8 mouse cellular contexts compared by ENCODE assay signal in genomic region chr11:103363214-103364148, GRCm38 (mm10). TPM values are rescaled to one million over a fixed set of nuclear protein-coding genes. Genes with fewer than 3 reads are reported as not detected.
DNase-seq lines count a peak whose midpoint lies in the region; ATAC-seq lines count a peak whose summit lies in the region.

TSS of gene Arhgap27 (minus strand) at chr11:103363692.

- no peak for ATAC-seq in embryonic facial prominence, embryonic 11.5 days (replicated peaks; ENCODE audit: insufficient number of reproducible peaks, low FRiP score, low TSS enrichment, low read depth)
- peak; percentile 32 for ATAC-seq in liver, embryonic 16.5 days (ENCODE audit: low read depth)
- ATAC-seq in neural tube, embryonic 13.5 days (ENCODE audit: low read depth) = no peak

- 2% methylated on average over 35 of the region's 35 CpGs for WGBS in embryonic facial prominence, embryonic 11.5 days
- 2% methylated on average over 35 of the region's 35 CpGs for WGBS in heart, embryonic 10.5 days
- WGBS in liver, embryonic 16.5 days (ENCODE audit: insufficient replicate concordance) = 3% methylated on average over 35 of the region's 35 CpGs
- WGBS in neural tube, embryonic 13.5 days = 2% methylated on average over 35 of the region's 35 CpGs

- peak within 1 kb of the TSS; percentile 30 for H3K4me3 ChIP-seq in embryonic facial prominence, embryonic 11.5 days (ENCODE audit: low read depth, low read length)
- peak within 1 kb of the TSS; percentile 68 for H3K4me3 ChIP-seq in heart, embryonic 10.5 days
- peak within 1 kb of the TSS; percentile 51 for H3K4me3 ChIP-seq in liver, embryonic 16.5 days (ENCODE audit: low read depth, low read length)
- peak within 1 kb of the TSS; percentile 36 for H3K4me3 ChIP-seq in neural tube, embryonic 13.5 days

- H3K4me2 ChIP-seq in embryonic facial prominence, embryonic 11.5 days (ENCODE audit: low read depth, low read length) = peak within 1 kb of the TSS; percentile 55
- peak within 1 kb of the TSS; percentile 70 for H3K4me2 ChIP-seq in liver, embryonic 16.5 days (ENCODE audit: low read depth, low read length)
- H3K4me2 ChIP-seq in neural tube, embryonic 13.5 days = peak within 1 kb of the TSS; percentile 68

- H3K9me3 ChIP-seq in embryonic facial prominence, embryonic 11.5 days (replicated peaks; ENCODE audit: control insufficient read depth, low read length) = no peaks in the 10 kb centered on the region
- no peaks in the 10 kb centered on the region for H3K9me3 ChIP-seq in heart, embryonic 10.5 days
- H3K9me3 ChIP-seq in liver, embryonic 16.5 days (replicated peaks; ENCODE audit: control insufficient read depth, low read length) = no peaks in the 10 kb centered on the region
- H3K9me3 ChIP-seq in neural tube, embryonic 13.5 days = no peaks in the 10 kb centered on the region

- H3K36me3 ChIP-seq in embryonic facial prominence, embryonic 11.5 days (replicated peaks; ENCODE audit: control insufficient read depth, insufficient read depth, low read depth, low read length) = no peaks in the 10 kb centered on the region; the same call in 1 of the 2 replicates
- H3K36me3 ChIP-seq in heart, embryonic 10.5 days = peaks cover 25% of the 10 kb centered on the region
- H3K36me3 ChIP-seq in liver, embryonic 16.5 days (ENCODE audit: control insufficient read depth, insufficient read depth) = no peaks in the 10 kb centered on the region
- H3K36me3 ChIP-seq in neural tube, embryonic 13.5 days = peaks cover 22% of the 10 kb centered on the region

- peaks cover 50% of the 10 kb centered on the region for H3K27me3 ChIP-seq in embryonic facial prominence, embryonic 11.5 days (ENCODE audit: control insufficient read depth, insufficient read depth, low read length)
- H3K27me3 ChIP-seq in heart, embryonic 10.5 days (ENCODE audit: insufficient read depth, poor library complexity, severe bottlenecking) = peaks cover 76% of the 10 kb centered on the region
- H3K27me3 ChIP-seq in liver, embryonic 16.5 days (ENCODE audit: control insufficient read depth, insufficient read depth, low read depth, low read length) = peaks cover 52% of the 10 kb centered on the region
- peaks cover 76% of the 10 kb centered on the region for H3K27me3 ChIP-seq in neural tube, embryonic 13.5 days

- DNase-seq in urinary bladder, adult 2 months (ENCODE audit: low spot score) = peak; percentile 61
- DNase-seq in urinary bladder, postnatal 25 days (ENCODE audit: low spot score) = no peak
- peak; percentile 55 for DNase-seq in embryonic facial prominence, embryonic 11.5 days (ENCODE audit: low spot score)
- no peak for DNase-seq in heart, embryonic 10.5 days (ENCODE audit: low spot score)
- DNase-seq in kidney, adult 9 months = peak; percentile 84
- peak; percentile 35 to 57 for DNase-seq in thymus, postnatal 10 days (ENCODE audit: low spot score in 2 of 2)

- no peak within 1 kb of the TSS for H3K27ac ChIP-seq in embryonic facial prominence, embryonic 11.5 days (replicated peaks; ENCODE audit: low read depth, low read length)
- H3K27ac ChIP-seq in heart, embryonic 10.5 days = peak within 1 kb of the TSS; percentile 85
- H3K27ac ChIP-seq in liver, embryonic 16.5 days (ENCODE audit: low read length) = peak within 1 kb of the TSS; percentile 15; the same call in 1 of the 2 replicates
- H3K27ac ChIP-seq in neural tube, embryonic 13.5 days (replicated peaks) = peak within 1 kb of the TSS; percentile 53

- H3K4me1 ChIP-seq in embryonic facial prominence, embryonic 11.5 days (ENCODE audit: control insufficient read depth, insufficient read depth, low read length) = peaks cover 13% of the 10 kb centered on the region
- H3K4me1 ChIP-seq in heart, embryonic 10.5 days = peaks cover 58% of the 10 kb centered on the region
- peaks cover 18% of the 10 kb centered on the region for H3K4me1 ChIP-seq in liver, embryonic 16.5 days (ENCODE audit: control insufficient read depth, low read depth, low read length)
- H3K4me1 ChIP-seq in neural tube, embryonic 13.5 days (replicated peaks) = peaks cover 49% of the 10 kb centered on the region

- peak within 1 kb of the TSS; percentile 46 for H3K9ac ChIP-seq in embryonic facial prominence, embryonic 11.5 days (replicated peaks; ENCODE audit: low read length)
- H3K9ac ChIP-seq in liver, embryonic 16.5 days (ENCODE audit: low read depth, low read length) = peak within 1 kb of the TSS; percentile 26; the same call in 1 of the 2 replicates
- H3K9ac ChIP-seq in neural tube, embryonic 13.5 days = peak within 1 kb of the TSS; percentile 63

RNA-seq across cellular contexts. Expression of gene Arhgap27, which starts in this region (rescaled TPM):
- 22.3 and 23.4 TPM in 2 replicates for polyA plus RNA-seq in urinary bladder, adult 2 months (2012; rRNA removed)
- polyA plus RNA-seq in embryonic facial prominence, embryonic 11.5 days (2014; fragmentation: Nextera tagmentation; extraction: Ambion mirVana) = 2.9 and 3.7 TPM in 2 replicates
- 5.7 and 6.0 TPM in 2 replicates for polyA plus RNA-seq in heart, embryonic 10.5 days (2016; fragmentation: Nextera tagmentation; extraction: Ambion mirVana)
- polyA plus RNA-seq in liver, embryonic 16.5 days (2015; fragmentation: Nextera tagmentation; extraction: Ambion mirVana) = 2.2 and 3.8 TPM in 2 replicates
- 4.4 and 4.8 TPM in 2 replicates for polyA plus RNA-seq in neural tube, embryonic 13.5 days (2015; fragmentation: Nextera tagmentation; extraction: Ambion mirVana)

Comparison
In these comparisons a context has a peak if more than half of its experiments do, and no peak if none do; other contexts are left out.
1. DNase-seq: peak in urinary bladder, adult 2 months (single experiment), embryonic facial prominence, embryonic 11.5 days (single experiment), kidney, adult 9 months (single experiment) and thymus, postnatal 10 days (2 of 2); none in urinary bladder, postnatal 25 days (single experiment) and heart, embryonic 10.5 days (single experiment).
2. Peak in every context shown above with its lines, with median percentiles within 50 percentile points of each other: H3K4me2 ChIP-seq, H3K4me3 ChIP-seq and H3K9ac ChIP-seq.